Mouse (Mus musculus): ENCODE measurements at regions not wholly inside any gene's neighbourhood (a gene's known extent, or its start where the extent isn't known, plus 50 kb on each side); places are given as distances from the start of the nearest gene placed in this dataset.

DNA sequence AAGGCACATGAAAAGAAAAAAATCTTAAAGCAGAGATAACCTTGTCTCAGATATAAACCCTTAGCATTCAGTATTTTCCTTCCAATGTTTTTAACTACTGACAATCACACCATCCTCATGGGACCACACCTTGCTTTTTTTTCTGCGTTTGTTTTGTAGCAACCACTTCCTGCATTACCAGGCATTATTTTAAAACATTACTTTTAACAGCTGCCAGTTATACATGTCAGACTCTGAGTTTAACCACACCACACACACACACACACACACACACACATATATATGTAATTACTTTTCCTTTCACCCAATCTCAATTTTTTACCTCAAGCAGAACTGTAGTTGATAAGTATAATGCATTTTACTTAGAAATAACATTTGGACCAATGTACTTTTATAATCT lies 128.8 kb upstream of the Atp2b1 start:
- DNase-seq: no peak

- no peak for DNase-seq
Measured at GRCm38 (mm10) chr10:98786089-98786488, 128.1 kb upstream of the Atp2b1 start.

- no peak for DNase-seq
Measured at GRCm38 (mm10) chr10:98789763-98790162, 124.4 kb upstream of the Atp2b1 start.

GRCm38 (mm10) chr10:98790456-98790855 lies 123.8 kb upstream of the Atp2b1 start:
- DNase-seq: no peak

- DNase-seq: peak in 1 of 2 experiments; percentile 14
Measured at GRCm38 (mm10) chr10:98792019-98792741, 122.0 kb upstream of the Atp2b1 start.

GRCm38 (mm10) chr10:98793926-98794536 lies 120.2 kb upstream of the Atp2b1 start:
- DNase-seq: no peak

- DNase-seq: no peak
Measured at GRCm38 (mm10) chr10:98796016-98796415, 118.2 kb upstream of the Atp2b1 start.

GRCm38 (mm10) chr10:98798634-98799415 lies 115.4 kb upstream of the Atp2b1 start:
- DNase-seq: peak in 1 of 2 experiments; percentile 11

DNA sequence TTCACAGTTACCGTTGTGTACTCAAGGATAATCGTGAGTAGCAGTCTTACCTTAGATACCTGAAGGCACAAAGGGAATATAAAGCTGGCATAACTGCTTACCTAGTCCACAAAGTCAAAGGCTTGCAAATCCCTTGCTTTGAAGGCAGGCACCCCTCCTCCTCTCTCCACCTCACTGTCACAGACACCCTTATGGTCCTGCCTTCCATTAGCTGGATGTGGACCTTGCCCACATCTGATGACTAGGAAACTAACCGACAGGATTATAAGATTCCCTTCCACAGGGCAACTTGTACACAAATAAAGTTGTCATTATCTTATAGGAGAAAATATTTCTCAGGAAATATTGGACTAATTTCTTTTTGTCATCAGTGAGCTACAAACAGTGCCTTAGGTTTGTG lies 114.4 kb upstream of the Atp2b1 start:
- no peak for DNase-seq

DNA sequence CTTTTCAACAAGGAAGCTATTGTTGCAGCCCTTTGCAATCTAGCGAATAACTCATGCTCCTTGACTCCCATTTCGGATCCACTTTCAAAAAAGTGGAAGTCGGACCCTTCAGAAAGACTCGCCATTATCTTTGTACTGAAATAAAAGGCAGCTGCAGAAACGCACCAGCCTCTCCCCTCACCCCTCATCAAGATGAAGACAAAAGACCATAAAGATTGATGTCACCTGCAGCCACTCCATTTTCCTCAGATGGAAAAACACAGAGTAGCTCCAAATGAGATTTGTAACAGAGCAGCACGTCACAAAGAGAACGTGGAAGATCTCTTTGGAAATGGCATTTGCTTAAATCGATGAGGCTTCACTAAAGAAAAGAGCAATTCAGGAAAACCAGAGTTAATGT lies 113.3 kb upstream of the Atp2b1 start:
- DNase-seq: no peak

- DNase-seq: peak in 1 of 2 experiments; percentile 25
Measured at GRCm38 (mm10) chr10:98805013-98805412, 109.2 kb upstream of the Atp2b1 start.

DNA sequence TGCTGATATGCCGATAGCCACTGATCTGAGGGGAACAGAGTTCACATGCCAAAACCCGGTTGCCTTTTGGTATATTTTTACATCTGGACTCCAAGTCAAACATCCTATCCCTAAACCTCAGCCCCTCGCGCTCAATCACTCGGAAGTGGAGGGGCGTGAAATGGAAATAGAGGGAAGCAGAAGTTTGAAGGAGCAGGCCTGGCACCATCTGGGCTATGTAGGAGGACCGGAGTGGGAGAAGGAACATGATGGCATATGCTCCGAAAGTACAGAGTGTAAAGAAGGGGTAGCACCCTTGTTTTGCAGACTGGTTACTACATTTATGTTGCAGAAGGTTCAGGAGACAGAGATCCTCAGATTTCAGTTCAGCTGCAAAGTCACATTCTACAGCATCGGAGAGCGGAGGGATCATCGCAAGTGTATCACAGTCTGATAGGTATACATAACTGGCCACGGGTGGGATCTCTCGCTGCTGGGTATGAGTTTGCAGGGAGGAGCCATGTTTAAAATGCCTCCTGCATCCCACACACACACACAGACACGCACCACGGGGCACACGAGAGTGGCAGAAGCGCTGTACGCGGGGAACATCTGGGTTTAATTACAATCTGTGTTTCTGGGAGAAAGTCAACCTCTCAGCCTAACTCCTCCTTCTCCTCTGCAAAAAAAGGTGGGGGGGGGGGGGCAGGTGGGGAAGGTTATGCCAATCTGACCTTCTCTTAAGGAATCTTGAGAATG lies 107.2 kb upstream of the Atp2b1 start:
- DNase-seq: peak in 1 of 2 experiments; percentile 6

DNA sequence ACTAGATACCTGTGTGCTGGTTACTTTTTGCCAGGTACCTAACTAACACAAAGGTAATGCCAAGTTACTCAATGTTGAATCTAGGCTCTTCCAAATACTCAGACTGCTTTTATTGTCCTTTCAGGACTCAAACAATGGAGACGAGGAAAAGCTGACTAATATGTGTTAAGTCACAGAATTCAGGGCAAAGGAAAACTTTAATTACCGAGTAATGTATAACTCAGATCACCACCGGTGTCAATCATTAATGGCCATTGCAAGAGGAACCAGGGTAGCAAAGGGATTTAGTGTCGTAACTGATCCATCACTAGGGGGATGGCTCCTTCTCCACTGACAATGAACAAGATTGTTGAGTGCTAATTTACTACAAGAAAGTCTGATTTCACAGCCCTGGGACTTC lies 105.6 kb upstream of the Atp2b1 start:
- no peak for DNase-seq

DNA sequence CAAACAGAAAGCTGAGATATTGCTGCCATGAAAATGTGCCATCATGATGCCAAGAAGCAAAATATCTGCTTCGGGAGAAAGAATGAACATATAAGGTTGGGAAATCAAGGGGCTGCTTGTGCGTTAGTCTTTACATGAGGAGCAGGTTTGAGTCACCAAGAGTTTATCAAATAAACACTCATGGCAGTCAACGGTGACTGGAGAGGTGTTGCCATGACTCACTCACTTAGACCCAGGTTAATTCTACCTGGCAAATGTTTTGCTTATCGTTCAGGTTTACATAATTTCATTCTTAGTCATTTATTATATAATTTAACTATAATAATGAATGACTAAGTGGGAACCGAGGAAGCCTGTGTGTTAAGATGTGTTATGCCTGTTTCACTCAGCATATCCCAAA lies 85.2 kb upstream of the Atp2b1 start:
- no peak for DNase-seq

DNA sequence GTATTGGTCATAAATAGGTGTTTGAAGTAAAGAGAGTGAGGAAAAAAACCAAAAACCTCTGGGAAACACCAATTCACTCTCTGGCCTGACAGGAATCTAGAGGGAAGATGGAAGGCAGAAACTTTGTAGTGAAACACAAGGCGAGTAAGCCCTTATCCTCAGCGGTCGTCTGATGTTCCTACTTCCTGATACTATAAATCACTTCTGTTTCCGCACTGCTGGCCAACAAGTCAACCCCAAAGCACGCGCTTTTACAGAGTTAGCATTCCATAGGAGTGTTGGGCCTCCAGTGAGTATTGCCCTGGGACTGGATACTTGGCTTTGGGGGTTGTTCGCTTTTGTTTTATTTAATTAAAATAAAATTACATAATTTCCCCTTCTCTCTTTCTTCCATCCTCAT lies 82.7 kb upstream of the Atp2b1 start:
- DNase-seq: no peak

GRCm38 (mm10) chr10:98837289-98838181 lies 76.7 kb upstream of the Atp2b1 start:
- DNase-seq: no peak

DNA sequence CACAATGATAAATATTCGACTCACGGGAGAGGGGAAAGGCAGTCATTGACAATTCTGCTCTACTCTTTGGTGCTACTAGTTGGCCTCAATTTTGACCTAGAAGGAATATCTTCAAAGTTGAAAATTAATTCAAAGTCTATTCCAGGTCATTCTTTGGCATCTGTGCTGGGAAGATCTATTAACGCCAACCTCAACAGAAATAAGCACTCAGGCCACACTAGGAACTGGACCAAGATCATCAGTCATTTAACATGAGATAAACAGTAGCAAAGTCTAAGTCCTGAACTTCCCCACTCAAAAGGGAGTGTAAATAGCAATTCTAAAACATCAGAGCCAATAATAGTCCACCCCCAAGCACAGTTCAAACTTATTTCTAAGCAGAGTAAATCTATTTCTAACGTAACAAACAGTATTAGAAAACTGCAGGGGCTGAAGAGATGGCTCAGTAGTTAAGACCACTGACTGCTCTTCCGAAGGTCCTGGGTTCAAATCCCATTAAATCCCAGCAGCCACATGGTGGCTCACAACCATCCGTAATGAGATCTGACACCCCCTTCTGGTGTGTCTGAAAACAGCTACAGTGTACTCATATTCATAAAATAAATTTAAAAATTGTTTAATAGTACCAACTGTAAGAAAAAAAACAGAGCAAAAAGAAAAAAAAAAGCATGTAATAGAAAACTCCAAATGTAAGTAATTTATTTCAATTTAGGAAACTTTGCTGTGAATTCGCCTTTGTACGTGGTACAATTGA lies 75.1 kb upstream of the Atp2b1 start:
- no peak for DNase-seq

DNA sequence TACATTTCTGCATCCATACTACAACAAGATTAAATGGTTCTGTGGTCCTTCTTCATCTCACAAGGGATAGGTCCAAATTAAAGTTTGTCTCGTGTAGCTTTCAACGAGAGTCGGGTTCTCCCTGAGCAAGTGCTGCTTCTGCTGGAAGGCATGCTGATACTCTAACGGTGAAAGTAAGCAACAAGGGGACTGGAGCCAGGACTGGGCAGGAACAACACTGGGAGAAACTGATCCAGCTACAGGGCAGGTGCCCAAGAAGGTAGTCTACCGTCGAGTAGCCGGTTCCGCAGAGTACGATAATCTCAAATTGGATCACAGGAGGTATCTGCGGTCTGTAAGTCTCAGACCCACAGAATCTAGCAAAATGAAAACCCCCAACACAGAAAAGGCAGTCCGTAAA lies 74.2 kb upstream of the Atp2b1 start:
- no peak for DNase-seq

DNA sequence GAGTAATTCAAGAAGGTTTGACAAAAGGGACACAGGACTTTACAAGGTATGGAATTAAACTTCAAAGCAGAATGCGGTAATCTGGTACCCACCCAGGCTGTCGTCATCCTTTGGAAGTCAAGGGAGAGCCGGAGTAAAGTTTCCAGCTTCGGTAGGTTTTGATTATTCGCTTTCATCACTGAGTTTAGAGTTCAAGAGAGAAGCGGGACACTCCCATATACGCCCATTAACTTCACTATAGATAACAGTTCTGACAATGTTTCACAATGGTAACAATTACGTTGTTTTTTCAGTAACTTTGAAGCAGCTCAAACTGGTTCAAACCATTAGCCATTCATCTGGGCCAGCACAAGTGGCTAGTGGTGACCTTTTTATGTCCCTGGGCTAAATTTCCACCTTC lies 73.8 kb upstream of the Atp2b1 start:
- no peak for DNase-seq

DNA sequence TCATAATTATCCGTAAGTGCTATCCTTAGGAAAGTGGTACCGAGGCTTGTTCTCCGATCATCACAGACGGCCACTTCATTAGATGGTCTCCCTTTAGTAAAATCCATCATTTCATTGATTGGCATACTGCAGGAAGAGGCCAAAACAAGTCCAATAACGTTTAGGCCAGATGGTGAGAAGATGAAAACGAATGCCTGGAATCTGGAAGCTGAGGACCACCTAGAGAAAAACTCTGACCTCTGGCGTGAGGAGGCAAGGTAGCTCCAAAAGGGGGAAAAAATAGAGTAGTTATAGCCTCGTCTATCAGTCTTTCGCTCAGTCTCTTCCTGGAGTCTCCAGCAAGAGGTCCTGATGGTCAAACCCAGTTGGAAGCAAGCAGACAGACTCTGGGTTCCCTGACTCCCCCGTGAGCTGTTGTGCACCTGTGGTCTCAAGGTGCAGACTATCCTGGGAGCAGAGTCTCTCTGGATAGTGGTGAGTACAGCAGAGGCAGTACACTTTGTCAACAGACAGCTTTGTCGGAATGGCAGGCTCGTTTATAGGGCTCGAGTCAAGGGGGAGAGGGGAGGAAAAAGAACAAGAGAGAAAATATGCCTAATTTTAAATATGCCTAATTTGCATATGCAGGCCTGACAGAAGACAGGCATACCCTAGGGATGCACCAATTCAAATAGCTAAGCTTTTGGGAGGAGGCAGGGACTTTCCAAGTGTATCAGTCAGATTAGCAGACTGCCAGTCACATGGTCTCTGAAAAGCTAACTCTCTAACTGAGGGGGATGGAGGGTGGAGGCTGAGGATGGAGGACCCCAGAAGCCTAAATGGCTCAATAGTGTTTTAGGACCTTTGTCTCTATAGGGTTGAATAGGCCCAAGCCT lies 73.0 kb upstream of the Atp2b1 start:
- DNase-seq: no peak
